Mouse (Mus musculus): Measurements from ENCODE around the gene Kri1. TPM values are rescaled to one million over a fixed set of nuclear protein-coding genes. Genes with fewer than 3 reads are reported as not detected.
A peak's percentile ranks its signal among the peaks of the same experiment; 100 is the strongest.
"Not testable (repeated sequence)": the region's sequence is repeated elsewhere in the genome, so short reads cannot be mapped to it uniquely, and the experiment has no call there.

Gene Kri1
- total and polyA plus RNA-seq, 3 experiments = 76.1 to 233 (median 199) TPM

DNA sequence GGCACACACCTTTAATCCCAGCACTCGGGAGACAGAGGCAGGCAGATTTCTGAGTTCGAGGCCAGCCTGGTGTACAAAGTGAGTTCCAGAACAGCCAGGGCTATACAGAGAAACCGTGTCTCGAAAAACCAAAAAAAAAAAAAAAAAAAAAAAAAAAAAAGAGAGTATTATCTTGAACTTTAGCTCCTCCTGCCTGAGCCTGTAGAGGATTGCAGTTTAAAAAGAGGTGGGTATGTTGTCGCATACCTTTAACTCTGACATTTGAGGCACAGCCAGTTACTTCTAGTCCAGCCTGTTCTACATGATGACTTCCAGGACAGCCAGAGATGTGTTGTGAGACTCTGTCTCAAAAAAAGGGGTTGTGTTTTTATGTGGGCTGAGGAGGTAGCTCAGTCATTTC is 18.2 kb downstream of the Kri1 start:
- H3K36me3 ChIP-seq (ENCODE audit: control insufficient read depth in 1 of 2, insufficient read depth in 2 of 2, low read length in 2 of 2) = peaks cover 12 to 38% of the 10 kb centered on the region in 2 experiments
- not testable (repeated sequence) for H3K27me3 ChIP-seq (ENCODE audit: control insufficient read depth in 1 of 2, insufficient read depth in 2 of 2, low read length in 2 of 2); H3K4me3 ChIP-seq (ENCODE audit: control insufficient read depth in 1 of 2, insufficient read depth in 1 of 2, low read depth in 2 of 2, low read length in 2 of 2); H3K27ac ChIP-seq (ENCODE audit: control insufficient read depth, low read depth, low read length); H3K9me3 ChIP-seq (replicated peaks; ENCODE audit: insufficient read depth, low read length); H3K9ac ChIP-seq (ENCODE audit: control insufficient read depth, low read depth, low read length, poor library complexity, severe bottlenecking)
- peak; percentile 56 for DNase-seq (ENCODE audit: low read depth, low spot score)
- H3K4me1 ChIP-seq (ENCODE audit: control insufficient read depth in 1 of 2, insufficient read depth in 2 of 2, low read length in 2 of 2) = peaks cover 8 to 14% of the 10 kb centered on the region in 2 experiments; a peak in 3 of 4 replicates
- TF ChIP-seq ZMIZ1 (IDR thresholded peaks at IDR 0.05; ENCODE audit: low read depth, low read length) (0 out of 2 replicates have a peak, but pooled peaks have one; percentile 2), ZNF384 (IDR thresholded peaks at IDR 0.05; ENCODE audit: low read depth, low read length) (peak; percentile 94), SMC3 (IDR thresholded peaks at IDR 0.05; ENCODE audit: low read depth, low read length) (peak; percentile 28), RAD21 (IDR thresholded peaks at IDR 0.05; ENCODE audit: low read depth, low read length) (peak; percentile 18), CTCF (IDR thresholded peaks at IDR 0.05 in 2 of 3, conservative IDR thresholded peaks at IDR 0.05 in 1 of 3; ENCODE audit: control insufficient read depth in 1 of 3, insufficient read depth in 1 of 3, low read depth in 2 of 3, low read length in 3 of 3, poor library complexity in 1 of 3, severe bottlenecking in 1 of 3) (peak in 1 of 3 experiments; percentile 41; a peak in 2 of 6 replicates)
- H3K79me2 ChIP-seq (ENCODE audit: control insufficient read depth, insufficient read depth, low read length, poor library complexity) = peaks cover 22% of the 10 kb centered on the region

- Histone ChIP-seq H3K79me2 (ENCODE audit: control insufficient read depth, insufficient read depth, low read length, poor library complexity) (peaks cover 22% of the 10 kb centered on the region), H3K36me3 (ENCODE audit: control insufficient read depth in 1 of 2, insufficient read depth in 2 of 2, low read length in 2 of 2) (peaks cover 17 to 29% of the 10 kb centered on the region in 2 experiments), H3K27me3 (ENCODE audit: control insufficient read depth in 1 of 2, insufficient read depth in 2 of 2, low read length in 2 of 2) (no peaks in the 10 kb centered on the region), H3K27ac (ENCODE audit: control insufficient read depth, low read depth, low read length) (no peak overlapping the region), H3K9me3 (replicated peaks; ENCODE audit: insufficient read depth, low read length) (no peaks in the 10 kb centered on the region), H3K9ac (ENCODE audit: control insufficient read depth, low read depth, low read length, poor library complexity, severe bottlenecking) (no peak overlapping the region), H3K4me1 (ENCODE audit: control insufficient read depth in 1 of 2, insufficient read depth in 2 of 2, low read length in 2 of 2) (peaks cover 8 to 18% of the 10 kb centered on the region in 2 experiments), H3K4me3 (ENCODE audit: control insufficient read depth in 1 of 2, insufficient read depth in 1 of 2, low read depth in 2 of 2, low read length in 2 of 2) (no peak overlapping the region)
- no peak for TF ChIP-seq MAFK (IDR thresholded peaks at IDR 0.05; ENCODE audit: borderline replicate concordance, low read depth, low read length)
- no peak for TF ChIP-seq E2F4 (IDR thresholded peaks at IDR 0.05; ENCODE audit: borderline replicate concordance, low read depth, low read length)
- no peak for TF ChIP-seq ELF1 (IDR thresholded peaks at IDR 0.05; ENCODE audit: low read depth, low read length)
- TF ChIP-seq NRF1 (IDR thresholded peaks at IDR 0.05; ENCODE audit: insufficient read depth, low read depth, low read length, poor library complexity, severe bottlenecking) = no peak
- TF ChIP-seq TBP (IDR thresholded peaks at IDR 0.05; ENCODE audit: low read depth, low read length) = no peak
- no peak for TF ChIP-seq JUND (IDR thresholded peaks at IDR 0.05; ENCODE audit: low read depth, low read length)
- TF ChIP-seq ETS1 (IDR thresholded peaks at IDR 0.05; ENCODE audit: low read depth, low read length) = no peak
- no peak for TF ChIP-seq EP300 (IDR thresholded peaks at IDR 0.05; ENCODE audit: low read depth in 1 of 2, low read length in 2 of 2)
- no peak for TF ChIP-seq RCOR1 (IDR thresholded peaks at IDR 0.05; ENCODE audit: low read depth, low read length)
- TF ChIP-seq CHD1 (IDR thresholded peaks at IDR 0.05; ENCODE audit: low read depth, low read length) = no peak
- DNase-seq (ENCODE audit: low read depth, low spot score) = no peak
These were observed 19.5 kb downstream of the Kri1 start for GRCm38 (mm10) chr9:21268305-21268704.

- Histone ChIP-seq H3K4me1 (ENCODE audit: control insufficient read depth in 1 of 2, insufficient read depth in 2 of 2, low read length in 2 of 2) (peaks cover 15 to 32% of the 10 kb centered on the region in 2 experiments), H3K36me3 (ENCODE audit: control insufficient read depth in 1 of 2, insufficient read depth in 2 of 2, low read length in 2 of 2) (peaks cover 24 to 27% of the 10 kb centered on the region in 2 experiments)
- TF ChIP-seq CTCF (IDR thresholded peaks at IDR 0.05 in 2 of 3, conservative IDR thresholded peaks at IDR 0.05 in 1 of 3; ENCODE audit: control insufficient read depth in 1 of 3, insufficient read depth in 1 of 3, low read depth in 2 of 3, low read length in 3 of 3, poor library complexity in 1 of 3, severe bottlenecking in 1 of 3) (peak in 1 of 3 experiments; percentile 25; a peak in 1 of 6 replicates), ZMIZ1 (IDR thresholded peaks at IDR 0.05; ENCODE audit: low read depth, low read length) (no peak)
These were observed 20.9 kb downstream of the Kri1 start for GRCm38 (mm10) chr9:21266889-21267288.

More at GRCm38 (mm10) chr9:21266889-21267288, 20.9 kb downstream of the Kri1 start:
- no peaks in the 10 kb centered on the region for H3K9me3 ChIP-seq (replicated peaks; ENCODE audit: insufficient read depth, low read length)
- peak; percentile 53 for DNase-seq (ENCODE audit: low read depth, low spot score)
- H3K79me2 ChIP-seq (ENCODE audit: control insufficient read depth, insufficient read depth, low read length, poor library complexity) = peaks cover 22% of the 10 kb centered on the region
- no peak overlapping the region for H3K4me3 ChIP-seq (ENCODE audit: control insufficient read depth in 1 of 2, insufficient read depth in 1 of 2, low read depth in 2 of 2, low read length in 2 of 2)
- H3K9ac ChIP-seq (ENCODE audit: control insufficient read depth, low read depth, low read length, poor library complexity, severe bottlenecking) = no peak overlapping the region
- H3K27ac ChIP-seq (ENCODE audit: control insufficient read depth, low read depth, low read length) = no peak overlapping the region
- no peaks in the 10 kb centered on the region for H3K27me3 ChIP-seq (ENCODE audit: control insufficient read depth in 1 of 2, insufficient read depth in 2 of 2, low read length in 2 of 2)

Data from MEL (cell line).